Mouse (Mus musculus): ENCODE measurements at regions not wholly inside any gene's neighbourhood (a gene's known extent, or its start where the extent isn't known, plus 50 kb on each side); places are given as distances from the start of the nearest gene placed in this dataset.

DNA sequence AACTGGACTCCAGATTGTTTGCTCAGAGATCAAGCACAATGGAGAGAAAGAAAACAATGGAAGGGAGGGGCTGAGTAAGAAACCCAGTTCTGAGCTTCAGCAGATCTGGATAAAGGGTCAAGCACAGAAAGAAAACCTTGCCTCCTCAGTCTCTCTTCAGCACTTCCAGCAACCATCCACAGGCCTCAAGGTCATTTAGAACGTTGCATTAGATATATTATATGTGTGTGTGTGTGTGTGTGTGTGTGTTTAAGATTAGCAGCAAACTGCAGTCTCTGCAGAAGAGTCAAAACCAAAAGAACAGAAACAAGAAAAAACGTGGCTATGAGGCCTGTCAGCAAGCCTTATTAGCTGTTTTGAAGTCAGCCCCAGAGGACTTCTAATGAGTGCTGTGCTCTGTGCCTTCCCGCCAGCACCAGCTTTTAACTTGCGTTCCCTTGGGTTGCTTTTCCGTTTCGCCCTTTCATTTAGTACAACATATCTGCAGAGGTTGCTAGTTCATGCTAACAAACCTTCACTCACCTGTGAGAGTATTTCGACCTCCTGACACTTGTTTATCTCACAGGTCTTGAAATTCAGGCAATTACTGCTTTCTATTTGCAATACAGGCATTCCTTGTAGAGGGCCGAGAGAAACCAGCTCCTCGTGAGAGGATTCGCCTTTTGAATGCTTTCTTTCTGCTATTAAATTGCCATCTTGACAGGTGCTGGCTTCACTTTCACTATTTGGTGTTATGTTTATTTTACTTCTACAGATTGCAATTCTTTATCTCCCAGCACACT lies 230.9 kb upstream of the Gpr149 start:
- TF ChIP-seq CTCF (IDR thresholded peaks at IDR 0.05; ENCODE audit: low read depth, low read length) (no peak), TAL1 (conservative IDR thresholded peaks at IDR 0.05; ENCODE audit: low read depth, low read length) (no peak), GATA1 (IDR thresholded peaks at IDR 0.05; ENCODE audit: borderline replicate concordance, low read length) (no peak), GATA2 (IDR thresholded peaks at IDR 0.05; ENCODE audit: borderline replicate concordance, low read depth, low read length) (no peak)

Measured in G1E (cell line).